Mouse (Mus musculus): ENCODE results near the gene Tgm2.

Tgm2 gene

GRCm38 (mm10) chr2:158141271-158141670 lies 5.0 kb downstream of the Tgm2 start:
- DNase-seq, result no peak

- DNase-seq, result no peak
Observed at GRCm38 (mm10) chr2:158140664-158141063, 5.6 kb downstream of the Tgm2 start.

DNA sequence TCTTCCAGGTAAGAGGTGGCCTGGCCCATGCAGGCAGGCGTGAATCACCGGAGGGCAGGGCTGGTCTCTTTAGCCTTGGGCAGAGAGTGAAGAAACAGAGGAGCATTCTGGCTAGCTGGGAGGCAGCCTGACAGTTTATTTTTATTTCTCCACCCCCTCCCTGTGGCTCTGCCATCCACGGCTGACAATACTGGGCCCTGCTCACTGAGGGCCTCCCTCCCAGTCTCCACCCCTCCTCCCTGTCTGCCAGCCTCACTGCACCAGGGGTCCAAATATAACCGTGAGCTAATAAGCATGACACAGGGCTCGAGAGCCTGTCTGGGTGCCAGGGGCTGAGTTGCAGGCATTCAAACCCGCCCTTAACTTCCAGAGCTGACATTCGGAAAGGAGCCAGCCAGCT lies 6.6 kb downstream of the Tgm2 start:
- DNase-seq, result peak; percentile 41 to 52

GRCm38 (mm10) chr2:158138778-158139177 lies 7.5 kb downstream of the Tgm2 start:
- no peak for DNase-seq

- DNase-seq, result no peak
Observed at GRCm38 (mm10) chr2:158137771-158138170, 8.5 kb downstream of the Tgm2 start.

DNA sequence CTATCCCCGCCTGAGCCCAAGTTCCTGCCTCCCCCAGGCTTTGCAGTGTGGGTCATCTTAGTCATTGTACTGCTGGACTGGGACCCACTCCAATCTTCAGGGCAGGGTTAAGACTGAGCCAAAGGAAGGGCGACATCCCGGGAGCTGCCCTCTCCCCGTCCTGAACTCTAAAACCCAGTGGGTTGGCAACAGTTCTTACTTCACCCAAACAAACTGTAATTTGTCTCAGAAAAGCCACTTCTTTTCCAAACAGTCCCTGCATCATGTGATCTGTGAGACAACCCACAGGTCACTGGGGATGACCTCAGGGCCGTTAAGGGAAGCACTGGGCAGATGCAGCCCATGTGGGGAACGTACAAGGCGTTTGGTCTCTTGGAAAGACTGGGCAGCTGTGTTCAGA lies 10.0 kb downstream of the Tgm2 start:
- DNase-seq, result no peak

- no peak for DNase-seq
Observed at GRCm38 (mm10) chr2:158133050-158133449, 13.2 kb downstream of the Tgm2 start.

- no peak for DNase-seq
Observed at GRCm38 (mm10) chr2:158132320-158132719, 13.9 kb downstream of the Tgm2 start.

- DNase-seq, result peak; percentile 42 to 48
Observed at GRCm38 (mm10) chr2:158131197-158131835, 14.9 kb downstream of the Tgm2 start.

DNA sequence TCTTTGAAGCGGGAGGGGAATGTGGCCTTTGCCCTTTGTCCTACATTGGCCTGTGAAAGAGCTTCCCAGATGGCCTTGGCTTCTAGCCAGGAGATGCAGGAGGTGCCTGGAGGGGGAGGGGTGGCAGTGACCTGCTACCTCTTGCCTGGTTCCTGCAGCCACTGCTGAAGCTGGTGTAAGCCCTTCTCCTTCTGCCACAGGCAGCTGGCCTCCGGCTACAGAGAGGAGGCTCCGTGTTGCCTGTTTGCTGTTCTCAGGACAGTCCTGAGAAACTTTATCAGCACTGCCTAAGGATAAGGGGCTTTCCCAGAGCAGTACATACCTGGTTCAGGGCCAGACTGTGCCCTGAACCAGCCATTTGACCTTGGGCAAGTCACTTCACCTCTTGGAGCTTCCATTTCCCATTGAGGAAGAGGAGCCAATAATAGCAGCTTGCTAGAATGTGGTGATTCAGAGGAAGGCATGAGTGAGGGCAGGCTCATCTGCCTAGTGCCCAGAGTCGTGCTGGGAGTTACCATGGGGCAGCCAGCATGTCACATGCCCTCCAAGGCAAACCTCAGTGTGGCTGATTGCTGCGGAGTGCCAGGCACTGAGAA lies 15.7 kb downstream of the Tgm2 start:
- peak; percentile 58 to 75 for DNase-seq

DNA sequence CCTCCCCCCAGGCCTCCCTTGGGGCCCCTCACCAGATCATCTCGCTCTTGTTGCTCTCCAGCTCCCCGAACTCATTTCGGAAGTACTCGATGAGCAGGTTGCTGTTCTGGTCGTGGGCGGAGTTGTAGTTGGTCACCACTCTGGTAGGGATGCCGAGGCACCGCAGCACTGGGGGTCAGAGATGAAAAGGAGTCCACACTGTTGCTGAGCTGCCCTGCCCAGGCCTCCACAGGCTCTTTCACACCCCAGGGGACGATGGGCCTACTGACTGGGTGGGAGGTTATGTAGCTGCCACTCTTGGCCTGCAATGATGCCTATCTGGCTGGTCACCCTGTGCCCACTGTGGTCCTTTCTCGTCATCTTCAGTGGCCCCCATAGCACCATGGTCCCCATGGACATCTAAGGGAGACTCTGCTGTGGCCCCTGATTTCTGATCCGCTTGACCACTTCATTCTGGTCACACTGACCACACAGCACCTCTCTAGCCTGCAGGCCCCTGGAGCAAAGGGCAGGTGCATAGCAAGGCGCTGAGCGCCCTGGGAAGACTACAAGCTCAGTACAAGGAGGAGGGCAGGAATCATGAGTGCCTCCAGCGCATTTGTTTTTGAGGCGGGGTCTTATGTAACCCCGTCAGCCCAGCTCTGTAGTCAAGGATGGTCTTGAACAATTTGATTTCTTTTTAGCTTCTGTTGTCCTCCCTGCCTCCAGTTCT lies 16.8 kb downstream of the Tgm2 start:
- DNase-seq, result no peak

DNA sequence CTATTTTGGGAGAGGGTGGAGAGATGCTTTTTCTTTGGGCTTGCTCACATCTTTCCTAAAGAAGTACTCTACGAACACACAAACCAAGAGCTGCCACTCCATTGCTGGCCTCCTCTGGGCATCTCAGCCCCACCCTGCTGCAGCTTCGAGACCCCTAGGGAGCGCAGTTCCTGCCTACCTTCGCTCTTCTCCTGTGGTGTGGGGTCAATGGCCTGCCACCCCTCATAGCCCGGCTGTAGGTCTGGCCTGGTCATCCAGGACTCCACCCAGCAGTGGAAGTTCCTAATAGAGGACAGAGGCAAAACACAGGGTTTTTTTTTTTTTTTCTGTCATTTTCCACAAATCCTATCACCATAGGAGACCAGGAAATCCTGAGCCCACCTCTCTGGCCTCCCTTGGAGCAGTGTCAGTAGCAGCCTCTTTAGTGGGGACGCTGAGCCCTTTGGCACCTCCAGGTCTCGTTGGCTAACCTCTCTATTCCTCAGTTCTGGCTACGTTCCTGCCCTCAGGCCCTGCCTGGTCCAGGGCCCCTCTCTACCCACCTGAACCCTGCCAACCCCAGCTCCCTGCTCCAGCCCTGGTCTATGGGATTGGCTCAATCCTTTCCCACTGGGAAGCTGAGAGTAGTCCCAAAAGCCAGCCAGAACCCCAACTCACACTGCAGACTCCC lies 17.6 kb downstream of the Tgm2 start:
- DNase-seq, result no peak

DNA sequence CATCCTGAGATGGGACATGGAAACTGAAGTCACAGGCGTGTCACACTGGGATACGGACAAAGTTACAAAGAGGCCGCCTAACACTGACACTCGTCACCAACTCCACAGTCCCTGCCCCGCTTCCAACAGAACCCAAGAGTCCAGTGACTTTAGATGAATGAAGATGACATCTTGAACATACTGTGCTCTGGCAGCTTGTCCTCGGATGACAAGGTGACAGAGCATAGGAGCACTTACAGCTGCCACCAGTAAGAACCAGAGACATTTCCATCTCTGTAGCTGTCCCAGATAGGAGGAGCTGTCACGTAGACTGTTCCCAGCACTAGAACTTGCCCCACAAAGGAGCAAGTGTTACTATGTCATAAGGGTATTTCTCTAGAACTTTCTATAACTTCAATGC lies 18.4 kb downstream of the Tgm2 start:
- no peak for DNase-seq

DNA sequence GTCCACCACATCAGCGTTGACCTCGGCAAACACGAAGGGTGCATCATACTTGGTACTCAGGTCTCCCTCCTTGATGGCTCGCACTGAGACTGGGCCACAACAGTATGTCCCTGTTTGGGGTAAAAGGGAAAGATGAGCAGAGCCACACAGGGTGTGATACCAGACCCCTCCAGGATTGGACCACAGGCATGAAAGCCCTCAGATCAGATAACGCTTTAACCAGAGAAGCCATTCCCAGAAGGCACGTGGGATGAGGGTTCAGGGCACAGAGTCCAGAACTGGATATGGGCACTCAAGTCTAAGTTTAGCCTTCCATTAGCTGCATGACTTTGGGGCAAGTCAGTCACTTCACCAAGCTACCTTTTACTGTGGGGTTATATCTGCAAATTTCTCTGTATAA lies 19.0 kb downstream of the Tgm2 start:
- no peak for DNase-seq

GRCm38 (mm10) chr2:158122814-158123213 lies 23.4 kb downstream of the Tgm2 start:
- no peak for DNase-seq

GRCm38 (mm10) chr2:158121645-158122326 lies 24.4 kb downstream of the Tgm2 start:
- peak; percentile 73 to 83 for DNase-seq

DNA sequence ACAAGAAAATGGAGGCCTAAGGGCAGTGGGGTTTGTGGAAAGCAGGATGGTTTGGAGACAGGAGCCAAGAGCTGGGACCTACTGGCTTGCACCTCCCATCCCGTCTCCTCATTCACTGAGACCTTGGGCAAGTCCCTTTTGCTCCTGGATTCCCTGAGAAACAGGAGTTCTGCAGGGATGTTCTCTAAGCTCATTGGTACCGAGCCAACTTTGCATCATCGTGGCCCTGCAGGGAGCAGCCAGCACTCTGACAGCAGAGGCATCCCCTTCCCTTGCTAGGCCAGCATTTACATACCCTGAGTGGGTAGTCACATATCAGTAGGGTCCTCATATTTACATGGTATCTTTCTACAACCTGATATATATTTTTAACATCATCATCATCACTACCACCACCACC lies 25.4 kb downstream of the Tgm2 start:
- no peak for DNase-seq

- DNase-seq, result no peak
Observed at GRCm38 (mm10) chr2:158120211-158120610, 26.0 kb downstream of the Tgm2 start.

GRCm38 (mm10) chr2:158119145-158119544 lies 27.1 kb downstream of the Tgm2 start:
- no peak for DNase-seq

DNA sequence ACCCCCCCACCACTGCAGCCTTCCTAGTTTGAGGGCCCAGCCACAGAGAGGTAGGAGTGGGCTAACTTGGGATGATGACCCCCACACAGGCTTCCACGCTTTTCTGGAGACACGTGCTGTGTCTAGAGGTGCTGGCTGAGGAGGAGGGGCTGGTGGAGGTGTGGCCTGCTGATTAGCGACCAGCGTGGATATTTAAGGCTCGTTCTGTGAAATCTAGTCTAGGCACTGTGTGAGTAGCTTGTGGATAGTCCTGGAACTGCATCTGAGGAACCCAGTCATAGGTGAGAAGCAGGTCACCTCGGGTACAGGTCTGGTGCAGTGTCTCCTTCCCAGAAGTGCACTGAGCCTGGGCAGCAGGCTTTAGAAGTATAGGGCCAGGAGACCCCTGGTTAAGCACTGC lies 29.6 kb downstream of the Tgm2 start:
- no peak for DNase-seq

- DNase-seq, result no peak
Observed at GRCm38 (mm10) chr2:158115838-158116453, 30.3 kb downstream of the Tgm2 start.

DNA sequence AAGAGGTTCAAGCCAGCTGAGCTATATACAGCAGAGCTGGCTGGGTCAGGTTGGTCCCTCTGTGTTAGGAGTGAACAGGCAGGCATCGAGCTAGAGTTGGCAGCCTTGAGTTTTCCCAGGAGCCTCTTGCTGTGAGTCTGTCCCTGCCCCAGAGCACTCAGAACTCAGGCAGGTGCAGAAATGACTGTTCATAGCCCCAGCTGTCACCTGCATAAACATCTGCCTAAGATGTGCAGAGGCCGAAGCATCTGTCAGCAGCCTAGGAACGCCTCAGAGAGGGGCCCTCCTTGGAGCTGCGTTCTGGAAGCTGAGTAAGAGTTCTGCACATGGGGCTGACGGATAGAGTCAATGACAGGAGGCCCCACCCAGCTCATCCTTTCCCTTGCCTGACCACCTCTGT lies 31.3 kb downstream of the Tgm2 start:
- DNase-seq, result no peak

All from cerebellum, postnatal 25 days (tissue).